Comparison of ENCODE assay signal across 11 mouse cellular contexts in the genomic region with DNA sequence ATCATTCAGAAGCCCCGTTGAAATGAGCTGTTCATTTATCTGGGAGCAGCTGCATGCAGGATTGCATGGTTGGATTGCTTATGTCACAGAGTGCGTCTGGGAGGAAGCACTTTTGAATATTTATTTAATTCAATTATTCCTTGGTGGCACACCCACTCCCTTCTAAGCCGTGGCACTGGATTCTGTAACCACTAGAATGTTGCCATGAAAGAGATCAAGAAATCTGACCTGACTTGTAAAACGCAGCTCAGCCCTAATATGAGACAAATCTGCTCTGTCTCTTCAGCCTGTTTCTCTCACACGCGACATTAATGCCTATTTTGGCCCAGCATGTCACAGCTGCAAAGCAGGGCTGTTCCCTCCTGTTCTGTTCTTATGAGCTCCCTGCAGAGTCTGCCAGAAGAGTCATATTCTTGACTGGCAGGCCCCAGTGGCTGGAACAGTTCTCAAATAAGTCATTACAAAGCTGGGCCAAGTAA.
DNase-seq lines count a peak whose midpoint lies in the region; ATAC-seq and TF ChIP-seq lines count a peak whose summit lies in the region.
"Had no signal": no experiment of that assay in that cellular context is flagged by ENCODE, and none has a peak within 500 bp of the region (broad histone marks: within the 10 kb centered on the region; RNA-seq: fewer than 3 reads in every experiment).

No protein-coding gene starts in this region.

- H3K4me3 ChIP-seq in heart, embryonic 12.5 days = no peak overlapping the region
- H3K4me3 ChIP-seq in midbrain, embryonic 12.5 days = no peak overlapping the region
- H3K4me3 ChIP-seq in liver, postnatal 0 days (ENCODE audit: low read depth, low read length) = no peak overlapping the region
- H3K4me3 ChIP-seq: heart, embryonic 13.5 days had no signal

- H3K9me3 ChIP-seq in heart, embryonic 12.5 days (replicated peaks) = no peaks in the 10 kb centered on the region
- H3K9me3 ChIP-seq in midbrain, embryonic 12.5 days = no peaks in the 10 kb centered on the region
- no peaks in the 10 kb centered on the region for H3K9me3 ChIP-seq in liver, postnatal 0 days (ENCODE audit: low read length)
- H3K9me3 ChIP-seq: heart, embryonic 13.5 days had no signal

- 0 out of 2 replicates have a peak, but pooled peaks cover 2% of the 10 kb centered on the region for H3K4me1 ChIP-seq in heart, embryonic 12.5 days (replicated peaks)
- H3K4me1 ChIP-seq in midbrain, embryonic 12.5 days = peaks cover 16% of the 10 kb centered on the region
- H3K4me1 ChIP-seq in liver, postnatal 0 days (ENCODE audit: insufficient read depth) = no peaks in the 10 kb centered on the region

- ATAC-seq in heart, embryonic 12.5 days (ENCODE audit: insufficient number of reproducible peaks, low FRiP score) = no peak
- ATAC-seq in midbrain, embryonic 12.5 days (ENCODE audit: low FRiP score, low read depth) = peak; percentile 75
- no peak for ATAC-seq in liver, postnatal 0 days

- no peak for TF ChIP-seq CTCF in liver, postnatal 0 days (IDR thresholded peaks at IDR 0.05; ENCODE audit: low read depth)

- H3K27ac ChIP-seq in heart, embryonic 12.5 days (ENCODE audit: poor library complexity, severe bottlenecking) = no peak overlapping the region
- peak overlapping the region; percentile 75 for H3K27ac ChIP-seq in midbrain, embryonic 12.5 days (replicated peaks)
- no peak overlapping the region for H3K27ac ChIP-seq in liver, postnatal 0 days (ENCODE audit: low read depth)
- H3K27ac ChIP-seq: heart, embryonic 13.5 days had no signal

- peak; percentile 25 for DNase-seq in heart, postnatal 4 days
- DNase-seq in adipocyte (ENCODE audit: low spot score) = peak; percentile 70
- DNase-seq in forelimb bud, embryonic 11.5 days (ENCODE audit: low read depth, low spot score) = peak; percentile 14
- DNase-seq in T-cell, adult 2 months (ENCODE audit: low spot score) = no peak
- DNase-seq in left cerebral cortex, adult 8-10 months (ENCODE audit: low spot score in 2 of 2) = no peak
- no peak for DNase-seq in liver, postnatal 0 days
- DNase-seq: liver; thymus, postnatal 4 days had no signal

- H3K9ac ChIP-seq in heart, embryonic 12.5 days = no peak overlapping the region
- H3K9ac ChIP-seq in midbrain, embryonic 12.5 days (replicated peaks) = no peak overlapping the region
- H3K9ac ChIP-seq in liver, postnatal 0 days (replicated peaks) = no peak overlapping the region
- H3K9ac ChIP-seq: heart, embryonic 13.5 days had no signal

- 62% methylated on average over 6 of the region's 6 CpGs for WGBS in heart, embryonic 12.5 days
- WGBS in midbrain, embryonic 12.5 days = 33% methylated on average over 6 of the region's 6 CpGs
- WGBS in liver, postnatal 0 days (ENCODE audit: insufficient replicate concordance) = 70% methylated on average over 6 of the region's 6 CpGs

- no peaks in the 10 kb centered on the region for H3K36me3 ChIP-seq in heart, embryonic 12.5 days
- H3K36me3 ChIP-seq in midbrain, embryonic 12.5 days = no peaks in the 10 kb centered on the region
- H3K36me3 ChIP-seq in liver, postnatal 0 days (replicated peaks; ENCODE audit: insufficient read depth, low read length) = no peaks in the 10 kb centered on the region
- H3K36me3 ChIP-seq: heart, embryonic 13.5 days had no signal

- H3K4me2 ChIP-seq in heart, embryonic 12.5 days = no peak overlapping the region
- peak overlapping the region; percentile 17; the same call in 1 of the 2 replicates for H3K4me2 ChIP-seq in midbrain, embryonic 12.5 days (replicated peaks)
- no peak overlapping the region for H3K4me2 ChIP-seq in liver, postnatal 0 days (ENCODE audit: low read depth, low read length)
- H3K4me2 ChIP-seq: heart, embryonic 13.5 days had no signal

- TF ChIP-seq EP300 in liver, postnatal 0 days (IDR thresholded peaks at IDR 0.05; ENCODE audit: low read depth) = no peak

- 0 out of 2 replicates have a peak, but pooled peaks cover 3% of the 10 kb centered on the region for H3K27me3 ChIP-seq in heart, embryonic 12.5 days (replicated peaks)
- H3K27me3 ChIP-seq in midbrain, embryonic 12.5 days = no peaks in the 10 kb centered on the region
- no peaks in the 10 kb centered on the region for H3K27me3 ChIP-seq in liver, postnatal 0 days (ENCODE audit: insufficient read depth, low read length)
- H3K27me3 ChIP-seq: heart, embryonic 13.5 days had no signal

Comparison
In these comparisons a context has a peak if more than half of its experiments do, and no peak if none do; other contexts are left out.
1. DNase-seq: peak in heart, postnatal 4 days (single experiment), adipocyte (single experiment) and forelimb bud, embryonic 11.5 days (single experiment); none in T-cell, adult 2 months (single experiment), left cerebral cortex, adult 8-10 months (0 of 2) and liver, postnatal 0 days (single experiment).